Mouse (Mus musculus) lung, adult 2 months (tissue): ENCODE results near the gene Prkcg.

Experiments
- CTCF ChIP-seq: fragments of 200-500 bp; IDR thresholded peaks from 2 replicates; pipeline ENCODE4 v1.5.1; 2011; ENCODE audit warnings: mild to moderate bottlenecking, low read length, control low read depth; ENCODE audit not compliant: insufficient read depth
- POLR2A ChIP-seq: fragments of 200-500 bp; IDR thresholded peaks from 2 replicates; pipeline ENCODE4 v1.6.1; 2011; ENCODE audit warnings: low read depth, mild to moderate bottlenecking, control low read depth, low read length, borderline replicate concordance; ENCODE audit errors: extremely low read depth

DNA sequence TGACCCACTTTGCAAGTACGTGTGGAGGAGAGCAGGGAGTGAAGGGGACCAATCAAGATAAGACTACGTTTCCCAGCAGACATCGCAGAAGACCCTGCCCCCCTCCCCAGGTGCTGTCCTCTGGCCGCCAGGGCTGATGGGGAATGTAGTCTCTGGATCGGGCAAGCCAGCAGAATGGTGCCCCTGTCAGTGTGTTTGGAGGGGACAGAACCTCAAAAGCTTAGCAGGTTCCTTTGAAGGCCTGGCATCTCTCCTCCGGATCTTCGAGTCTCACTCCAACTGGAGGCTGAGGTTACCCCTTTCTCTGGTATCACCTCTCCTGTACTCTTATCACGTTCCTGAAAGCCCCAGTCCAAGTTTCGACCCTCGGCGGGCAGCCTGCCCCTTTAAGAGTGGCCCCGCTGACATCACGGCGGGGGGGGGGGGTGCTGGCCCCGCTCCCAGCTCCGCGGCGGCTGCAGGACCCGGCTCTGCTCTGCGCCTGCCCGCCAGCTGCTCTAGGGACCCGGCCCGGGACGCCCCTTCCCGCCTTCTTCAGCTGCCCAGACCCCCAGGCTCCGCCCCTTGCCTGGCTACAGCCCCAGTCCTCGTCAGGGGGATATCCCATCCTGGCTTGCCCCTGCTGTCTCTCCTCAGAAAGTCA is 42.7 kb downstream of the Prkcg start:
- no peak for TF ChIP-seq CTCF
- TF ChIP-seq POLR2A, result no peak
